Mouse (Mus musculus) hindbrain, embryonic 14.5 days (tissue): ENCODE measurements around the gene Atxn2. TPM values are rescaled to one million over a fixed set of nuclear protein-coding genes. Genes with fewer than 3 reads are reported as not detected.
A peak's percentile ranks its signal among the peaks of the same experiment; 100 is the strongest.

Source experiments
- ATAC-seq: fragments of 200-750 bp; cut with Nextera tagmentation; 2 replicates; pipeline ENCODE4 v1.8.0; 2017; ENCODE audit warnings: moderate number of reproducible peaks, mild to moderate bottlenecking, moderate TSS enrichment, moderate library complexity; ENCODE audit not compliant: low FRiP score
- DNase-seq: peaks from one replicate; pipeline ENCODE4 v3.0.0-alpha.2; 2015; ENCODE audit warnings: low spot score
- H3K27ac ChIP-seq: fragments of 300-500 bp; sonication (generic); 2 replicates; pipeline ENCODE4 v1.5.1; 2014; ENCODE audit warnings: mild to moderate bottlenecking, moderate library complexity
- H3K27me3 ChIP-seq: fragments of 300-500 bp; sonication (generic); 2 replicates; pipeline ENCODE4 v1.6.1; 2014; ENCODE audit warnings: mild to moderate bottlenecking, low read length, mixed read lengths; ENCODE audit not compliant: control insufficient read depth, insufficient read depth
- H3K36me3 ChIP-seq: fragments of 300-500 bp; sonication (generic); replicated peaks from 2 replicates; pipeline ENCODE4 v1.6.1; 2014; ENCODE audit not compliant: control insufficient read depth, insufficient read depth
- H3K4me1 ChIP-seq: fragments of 300-500 bp; sonication (generic); replicated peaks from 2 replicates; pipeline ENCODE4 v1.6.1; 2014; ENCODE audit warnings: antibody characterized with exemption, low read length, mixed read lengths; ENCODE audit not compliant: control insufficient read depth, insufficient read depth
- H3K4me2 ChIP-seq: fragments of 300-500 bp; sonication (generic); replicated peaks from 2 replicates; pipeline ENCODE4 v1.6.1; 2014; ENCODE audit warnings: mild to moderate bottlenecking, moderate library complexity
- H3K4me3 ChIP-seq: fragments of 300-500 bp; sonication (generic); replicated peaks from 2 replicates; pipeline ENCODE4 v1.5.1; 2014; ENCODE audit warnings: mild to moderate bottlenecking, low read length
- H3K9ac ChIP-seq: fragments of 300-500 bp; sonication (generic); 2 replicates; pipeline ENCODE4 v1.6.1; 2014
- H3K9me3 ChIP-seq: fragments of 300-500 bp; sonication (generic); 2 replicates; pipeline ENCODE4 v1.6.1; 2016; ENCODE audit warnings: low read length; ENCODE audit not compliant: control insufficient read depth
- WGBS: fragments of 180-500 bp; shearing (Covaris S2); extraction: QIAGEN DNeasy Blood & Tissue Kit; methylation state at CpG from one replicate; pipeline ENCODE4 v1.1.7; 2014; 5-methylcytosine and 5-hydroxymethylcytosine counted together
- polyA plus RNA-seq: library from polyadenylated mRNA; unstranded; fragments of >200 nt; fragmentation: Nextera tagmentation; extraction: Ambion mirVana; gene quantifications from 2 replicates; pipeline ENCODE4 v1.2.1, GENCODE M21; 2014

The Atxn2 gene
- polyA plus RNA-seq, 1 experiment from 2014 or later: 90.5 TPM

DNA sequence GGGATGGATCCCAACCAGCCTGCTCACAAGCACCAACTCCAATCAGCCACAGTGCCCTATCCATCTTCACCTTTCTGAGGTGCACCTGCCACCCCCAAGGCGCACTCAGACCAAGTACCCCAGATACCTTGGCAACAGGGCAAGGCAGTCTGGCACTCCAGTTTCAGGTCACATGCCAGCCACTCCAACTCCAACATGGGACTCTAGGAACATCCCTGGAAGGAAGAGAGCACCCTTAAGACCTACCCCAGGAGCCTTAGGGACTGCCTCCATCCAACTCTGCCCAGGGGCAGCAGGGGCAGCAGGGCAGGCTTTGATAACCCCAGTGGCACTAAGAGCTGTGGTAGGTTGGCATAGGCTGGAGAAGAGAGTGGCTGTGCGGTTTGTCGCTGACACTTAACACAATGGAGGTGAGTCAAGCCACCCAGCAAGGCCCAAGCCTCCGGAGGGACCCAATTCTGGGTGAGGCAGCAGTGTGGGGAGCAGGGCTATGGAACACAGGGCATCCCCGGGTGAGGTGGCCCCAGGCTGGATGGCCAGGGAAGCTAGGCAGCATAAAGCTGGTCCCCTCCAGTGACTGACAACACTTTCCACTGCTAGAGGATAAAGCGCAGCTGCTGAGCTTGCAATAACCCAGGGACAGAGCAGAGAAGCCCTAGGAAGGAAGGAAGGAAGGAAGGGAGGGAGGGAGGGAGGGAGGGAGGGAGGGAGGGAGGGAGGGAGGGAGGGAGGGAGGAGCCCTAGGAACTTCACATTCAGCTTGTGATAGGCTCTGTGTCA is 121.4 kb downstream of the Atxn2 start:
- DNase-seq (no peak), ATAC-seq (no peak)
- H3K9me3 ChIP-seq: no peaks in the 10 kb centered on the region
- H3K27ac ChIP-seq: no peak overlapping the region
- WGBS: 86% methylated on average over 6 of the region's 6 CpGs
- peaks cover 40% of the 10 kb centered on the region for H3K4me1 ChIP-seq
- H3K4me3 ChIP-seq: no peak overlapping the region
- H3K36me3 ChIP-seq: no peaks in the 10 kb centered on the region
- no peak overlapping the region for H3K9ac ChIP-seq
- peaks cover 19% of the 10 kb centered on the region for H3K27me3 ChIP-seq
- H3K4me2 ChIP-seq: no peak overlapping the region

DNA sequence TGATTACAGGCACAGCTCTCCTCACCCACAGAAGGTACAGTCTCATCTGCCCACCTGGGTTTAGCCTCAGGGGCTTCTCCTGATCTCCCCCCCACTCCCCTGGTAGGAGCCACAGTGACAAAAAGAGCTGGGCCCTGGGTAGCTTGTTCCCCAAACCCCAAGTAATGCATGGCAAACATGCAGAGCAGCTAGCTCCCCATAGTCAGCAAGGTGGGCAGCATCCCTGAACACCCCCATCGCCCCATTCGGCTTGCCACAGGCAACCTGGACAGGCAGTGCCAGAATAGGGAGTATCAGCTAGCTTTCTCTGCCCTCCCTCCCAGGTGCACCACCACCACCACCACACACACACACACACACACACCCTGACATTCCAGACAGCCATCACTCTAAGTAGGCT is 122.0 kb downstream of the Atxn2 start:
- WGBS: 92% methylated on average over 2 of the region's 2 CpGs
- no peak overlapping the region for H3K4me2 ChIP-seq
- no peak for DNase-seq
- no peak overlapping the region for H3K4me3 ChIP-seq
- no peak overlapping the region for H3K9ac ChIP-seq
- H3K4me1 ChIP-seq: peaks cover 42% of the 10 kb centered on the region
- H3K27me3 ChIP-seq: peaks cover 24% of the 10 kb centered on the region
- no peaks in the 10 kb centered on the region for H3K36me3 ChIP-seq
- H3K9me3 ChIP-seq: no peaks in the 10 kb centered on the region
- no peak for ATAC-seq
- H3K27ac ChIP-seq: no peak overlapping the region

DNA sequence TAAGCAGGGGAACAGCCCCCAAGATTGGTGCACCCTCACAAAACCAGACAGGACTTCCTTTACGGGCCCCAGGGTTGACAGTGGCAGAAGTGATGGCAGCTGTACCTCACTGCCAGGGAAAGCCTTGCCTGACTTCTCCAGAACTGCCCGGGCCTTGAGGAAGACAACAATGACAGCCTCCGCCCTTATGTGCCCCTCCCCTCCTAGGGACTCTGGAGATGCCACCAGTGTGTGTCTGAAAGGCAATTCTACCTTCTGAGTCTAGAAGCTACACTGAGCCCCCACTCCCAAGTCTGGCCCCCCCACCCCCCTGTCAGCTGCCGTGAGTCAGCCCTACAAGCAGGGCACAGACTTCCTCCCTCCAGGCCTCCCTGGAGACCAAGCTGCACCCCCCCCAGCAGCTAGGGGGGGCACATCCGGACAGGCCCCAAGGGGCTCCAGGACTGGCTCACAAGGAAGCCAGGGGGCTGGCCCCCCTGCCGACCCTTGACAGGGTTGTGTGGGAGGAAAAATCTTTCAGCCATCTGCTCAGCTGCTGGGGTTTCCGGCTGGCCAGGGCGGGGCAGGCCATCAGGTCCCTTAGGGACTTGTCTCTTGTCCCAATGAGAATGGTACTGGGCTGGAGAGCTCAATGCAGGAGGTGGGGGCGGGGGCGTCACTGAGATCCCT is 122.6 kb downstream of the Atxn2 start:
- Histone ChIP-seq H3K36me3 (no peaks in the 10 kb centered on the region), H3K4me2 (no peak overlapping the region), H3K27ac (no peak overlapping the region), H3K4me3 (no peak overlapping the region), H3K27me3 (peaks cover 30% of the 10 kb centered on the region), H3K9ac (no peak overlapping the region), H3K9me3 (no peaks in the 10 kb centered on the region), H3K4me1 (peaks cover 43% of the 10 kb centered on the region)
- DNase-seq: no peak
- 46% methylated on average over 10 of the region's 10 CpGs for WGBS
- no peak for ATAC-seq

DNA sequence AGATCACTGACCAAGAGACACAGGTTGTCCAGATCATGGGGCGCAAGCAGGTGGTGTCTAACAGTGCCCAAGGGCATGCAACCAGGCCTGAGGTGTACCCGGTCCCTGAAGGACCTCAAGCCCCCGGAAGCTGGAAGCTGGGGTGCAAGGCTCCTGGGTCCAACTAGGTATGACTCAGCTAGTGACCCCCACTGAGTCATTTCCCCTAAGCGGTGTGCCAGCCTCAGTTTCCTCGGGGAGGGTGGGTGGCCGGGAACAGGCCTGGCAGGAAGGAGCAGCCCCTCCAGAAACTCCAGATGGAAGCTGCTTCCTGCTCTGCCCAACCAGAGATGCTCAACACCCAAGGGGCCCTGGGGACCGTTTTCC is 123.1 kb downstream of the Atxn2 start:
- Histone ChIP-seq H3K4me2 (peak overlapping the region; percentile 78; the same call in 1 of the 2 replicates), H3K9me3 (no peaks in the 10 kb centered on the region), H3K9ac (no peak overlapping the region), H3K27ac (no peak overlapping the region), H3K4me1 (peaks cover 46% of the 10 kb centered on the region), H3K36me3 (no peaks in the 10 kb centered on the region), H3K27me3 (peaks cover 35% of the 10 kb centered on the region), H3K4me3 (0 out of 2 replicates have a peak overlapping the region, but pooled peaks have one; percentile 2)
- DNase-seq (no peak), ATAC-seq (no peak)
- WGBS: 80% methylated on average over 7 of the region's 7 CpGs

DNA sequence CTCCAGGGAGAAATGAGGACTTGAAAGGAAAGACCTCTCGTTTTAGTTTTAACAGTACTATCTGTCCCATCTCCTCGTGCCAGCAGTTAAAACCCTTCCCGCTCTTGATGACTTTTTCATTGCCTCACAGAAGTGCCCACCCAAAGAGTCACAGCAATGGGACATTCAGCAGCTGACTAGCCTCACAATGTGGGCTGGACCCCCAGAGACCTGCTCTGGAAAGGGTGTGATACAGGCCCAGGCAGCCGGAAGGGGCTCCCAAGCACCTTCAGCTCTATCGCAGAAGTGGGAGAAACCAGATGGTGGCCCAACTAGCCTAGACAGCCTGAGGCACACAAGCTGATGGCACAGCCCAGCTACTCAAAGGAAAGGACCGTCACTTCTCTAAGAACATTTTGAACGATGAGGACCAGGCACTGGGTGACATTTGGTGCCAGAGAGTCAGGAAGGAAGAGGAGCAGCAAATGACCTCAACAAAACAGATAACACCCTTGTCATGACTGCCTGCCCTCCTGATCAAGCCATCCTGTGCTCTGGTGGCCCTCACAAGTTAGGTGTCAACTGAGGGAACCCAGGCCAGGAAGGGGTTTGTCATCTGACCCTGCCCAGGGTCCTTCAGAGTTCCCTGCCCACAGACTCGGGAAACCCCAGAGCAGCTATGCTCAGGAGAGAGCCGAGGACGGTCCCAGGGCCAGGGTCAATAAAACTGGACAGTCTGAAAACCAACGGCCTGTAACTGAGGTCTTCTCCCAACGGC is 124.0 kb downstream of the Atxn2 start:
- Histone ChIP-seq H3K27ac (no peak overlapping the region), H3K4me2 (peak overlapping the region; percentile 78), H3K4me3 (peak overlapping the region; percentile 58), H3K9ac (peak overlapping the region; percentile 64; the same call in 1 of the 2 replicates), H3K27me3 (peaks cover 37% of the 10 kb centered on the region), H3K4me1 (peaks cover 41% of the 10 kb centered on the region), H3K9me3 (no peaks in the 10 kb centered on the region), H3K36me3 (no peaks in the 10 kb centered on the region)
- ATAC-seq (no peak), DNase-seq (no peak)
- WGBS: 42% methylated on average over 12 of the region's 12 CpGs

DNA sequence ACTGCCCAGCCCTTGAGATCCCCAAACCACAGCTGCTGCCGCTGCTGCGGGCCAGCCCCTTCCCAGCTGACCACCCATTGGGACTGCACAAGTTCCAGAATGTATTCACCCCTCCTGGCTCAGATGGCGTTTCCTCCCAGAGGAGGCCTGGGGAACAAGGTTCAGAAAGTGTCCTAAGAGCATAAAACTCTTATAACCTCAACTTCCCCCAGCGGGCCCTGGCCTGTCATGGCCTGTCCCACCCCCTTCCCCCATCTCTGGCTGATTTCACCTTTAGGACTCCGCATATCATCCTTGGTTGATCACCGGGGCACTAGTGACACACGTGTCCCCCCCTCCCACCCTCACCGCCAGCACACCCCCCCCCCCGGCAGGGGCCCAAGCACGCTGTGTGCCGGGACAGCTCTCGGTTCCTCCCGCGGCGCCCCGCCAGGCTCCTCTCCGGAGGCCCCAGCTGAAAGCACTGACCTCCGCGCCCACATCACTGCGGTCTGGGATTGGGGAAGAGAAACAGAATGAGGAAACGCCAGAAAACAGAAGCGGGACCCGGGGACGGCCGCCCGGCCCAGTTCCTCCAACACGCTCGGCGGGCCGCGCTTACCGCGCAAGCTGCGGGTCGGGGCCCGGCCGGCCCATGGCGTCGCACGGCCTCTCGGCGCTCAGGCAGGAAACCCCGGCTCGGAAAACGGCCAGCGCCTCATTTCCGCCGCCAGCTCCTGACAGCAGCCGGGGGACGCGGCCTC is 125.0 kb downstream of the Atxn2 start:
- Histone ChIP-seq H3K4me2 (peak overlapping the region; percentile 78), H3K27ac (peak overlapping the region; percentile 62; the same call in 1 of the 2 replicates), H3K27me3 (peaks cover 43% of the 10 kb centered on the region), H3K9me3 (no peaks in the 10 kb centered on the region), H3K36me3 (no peaks in the 10 kb centered on the region), H3K4me3 (peak overlapping the region; percentile 58), H3K9ac (peak overlapping the region; percentile 64), H3K4me1 (peaks cover 41% of the 10 kb centered on the region)
- DNase-seq (no peak), ATAC-seq (peak; percentile 35; the same call in 1 of the 2 replicates)
- under 1% methylated on average over 51 of the region's 51 CpGs for WGBS

DNA sequence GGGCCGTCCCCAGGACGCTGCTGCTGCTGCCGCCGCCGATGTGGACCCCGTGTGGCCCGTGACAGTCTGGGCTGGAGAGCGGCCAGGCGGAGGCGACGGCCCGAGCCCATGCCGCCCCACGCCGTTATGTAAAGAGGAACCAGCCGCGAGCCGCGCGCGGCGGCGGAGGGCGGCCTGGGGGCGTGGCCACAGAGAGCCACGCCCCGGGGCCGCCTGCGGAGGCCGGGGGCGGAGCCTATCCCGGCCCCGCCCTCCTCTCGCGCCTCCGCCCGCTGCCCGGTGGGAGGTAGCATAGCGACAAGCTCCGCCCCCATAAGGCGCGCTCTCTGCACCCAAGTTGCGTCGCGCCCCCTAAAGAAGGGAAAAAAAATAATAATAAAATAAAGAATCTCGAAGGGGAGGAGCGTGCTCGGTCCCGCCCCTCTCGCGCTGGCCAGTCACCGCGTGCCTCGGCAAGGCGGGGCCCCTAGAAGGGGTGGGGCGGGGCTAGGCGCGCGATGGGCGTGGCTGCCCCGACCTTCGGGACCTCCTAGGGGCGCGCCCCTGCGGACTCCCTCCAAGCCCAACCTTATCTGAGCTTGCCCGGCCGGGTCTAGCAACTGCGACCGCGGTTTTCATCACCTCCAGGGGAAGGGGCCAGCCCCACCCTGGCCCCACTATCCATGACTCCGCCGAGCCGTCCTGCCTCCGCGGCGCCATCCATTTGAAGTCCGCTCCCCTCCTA is 125.7 kb downstream of the Atxn2 start:
- H3K4me3 ChIP-seq: peak overlapping the region; percentile 58
- H3K4me1 ChIP-seq: peaks cover 41% of the 10 kb centered on the region
- WGBS: under 1% methylated on average over 54 of the region's 77 CpGs

More for the DNA sequence above, 125.7 kb downstream of the Atxn2 start:
- Histone ChIP-seq H3K36me3 (no peaks in the 10 kb centered on the region), H3K27ac (peak overlapping the region; percentile 62; the same call in 1 of the 2 replicates), H3K9me3 (no peaks in the 10 kb centered on the region), H3K4me2 (peak overlapping the region; percentile 78), H3K9ac (peak overlapping the region; percentile 64), H3K27me3 (peaks cover 43% of the 10 kb centered on the region)
- ATAC-seq (peak; percentile 64), DNase-seq (peak; percentile 82)
